In the genomic region with DNA sequence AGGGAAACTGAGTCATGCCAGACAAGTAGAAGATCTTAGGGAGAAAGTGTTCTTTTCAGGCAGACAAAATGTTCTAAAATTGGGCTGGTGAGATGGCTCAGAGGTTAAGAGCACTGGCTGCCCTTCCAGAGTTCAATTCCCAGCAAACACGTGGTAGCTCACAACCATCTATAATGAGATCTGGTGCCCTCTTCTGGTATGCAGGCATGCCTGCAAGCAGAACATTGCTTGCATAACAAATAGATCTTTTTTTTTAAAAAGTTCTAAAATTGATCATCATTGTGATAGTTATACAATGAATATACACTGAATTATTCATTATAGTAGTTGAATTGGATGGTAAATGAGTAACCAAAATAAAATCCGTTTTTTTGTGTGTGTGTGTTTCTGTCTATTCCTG, we compare ENCODE assay signal across 16 mouse cellular contexts. TPM values are rescaled to one million over a fixed set of nuclear protein-coding genes. Genes with fewer than 3 reads are reported as not detected.
DNase-seq lines count a peak whose midpoint lies in the region; ATAC-seq and TF ChIP-seq lines count a peak whose summit lies in the region.
"Had no signal": no experiment of that assay in that cellular context is flagged by ENCODE, and none has a peak within 500 bp of the region (broad histone marks: within the 10 kb centered on the region; RNA-seq: fewer than 3 reads in every experiment).

No protein-coding gene starts in this region.

- H3K9ac ChIP-seq in lung, postnatal 0 days (replicated peaks; ENCODE audit: low read depth) = no peak overlapping the region
- H3K9ac ChIP-seq: hindbrain, embryonic 12.5 days; midbrain, embryonic 13.5 days had no signal

- no peak for ATAC-seq in lung, postnatal 0 days
- ATAC-seq in frontal cortex, adult (ENCODE audit: low TSS enrichment) = no peak
- ATAC-seq: activated CD4-positive, CD25-positive, alpha-beta regulatory T cell, adult 4 months; midbrain, embryonic 13.5 days had no signal

- no peak for TF ChIP-seq EP300 in lung, postnatal 0 days (IDR thresholded peaks at IDR 0.05)

- no peaks in the 10 kb centered on the region for H3K9me3 ChIP-seq in lung, postnatal 0 days (ENCODE audit: low read length)
- H3K9me3 ChIP-seq: hindbrain, embryonic 12.5 days; midbrain, embryonic 13.5 days had no signal

- H3K4me1 ChIP-seq in kidney, adult 2 months (ENCODE audit: control insufficient read depth, insufficient read depth, low read length) = peaks cover 10% of the 10 kb centered on the region; the same call in 1 of the 2 replicates
- H3K4me1 ChIP-seq in lung, postnatal 0 days (ENCODE audit: insufficient read depth, low read depth, low read length) = no peaks in the 10 kb centered on the region
- H3K4me1 ChIP-seq: hindbrain, embryonic 12.5 days; midbrain, embryonic 13.5 days had no signal

- WGBS in kidney, adult 2 months = 41% methylated on average over 2 of the region's 2 CpGs
- WGBS in lung, postnatal 0 days = 52% methylated on average over 2 of the region's 2 CpGs

- H3K27me3 ChIP-seq in kidney, adult 2 months (replicated peaks; ENCODE audit: control insufficient read depth, insufficient read depth, low read length) = no peaks in the 10 kb centered on the region
- H3K27me3 ChIP-seq in lung, postnatal 0 days (replicated peaks; ENCODE audit: insufficient read depth, low read length) = no peaks in the 10 kb centered on the region

- TF ChIP-seq CTCF in kidney, adult 2 months (conservative IDR thresholded peaks at IDR 0.05; ENCODE audit: insufficient read depth, insufficient read length, low read depth, low read length) = peak; percentile 48
- TF ChIP-seq CTCF in lung, postnatal 0 days (IDR thresholded peaks at IDR 0.05) = peak; percentile 59

- TF ChIP-seq POLR2A in kidney, adult 2 months (IDR thresholded peaks at IDR 0.05; ENCODE audit: low read depth, low read length) = no peak

- no peak overlapping the region for H3K27ac ChIP-seq in kidney, adult 2 months (ENCODE audit: insufficient read depth, low read depth, low read length)
- no peak overlapping the region for H3K27ac ChIP-seq in lung, postnatal 0 days (ENCODE audit: low read length)
- H3K27ac ChIP-seq: hindbrain, embryonic 12.5 days; midbrain, embryonic 13.5 days had no signal

- H3K4me3 ChIP-seq in kidney, adult 2 months (ENCODE audit: insufficient read depth, low read depth, low read length) = no peak overlapping the region
- no peak overlapping the region for H3K4me3 ChIP-seq in lung, postnatal 0 days (ENCODE audit: low read depth, low read length)
- H3K4me3 ChIP-seq: hindbrain, embryonic 12.5 days; midbrain, embryonic 13.5 days had no signal

- no peaks in the 10 kb centered on the region for H3K36me3 ChIP-seq in kidney, adult 2 months (ENCODE audit: control insufficient read depth, insufficient read depth, low read length)
- H3K36me3 ChIP-seq in lung, postnatal 0 days (ENCODE audit: insufficient read depth, low read length) = no peaks in the 10 kb centered on the region
- H3K36me3 ChIP-seq: hindbrain, embryonic 12.5 days; midbrain, embryonic 13.5 days had no signal

- peak; percentile 15 for DNase-seq in kidney, adult 2 months
- no peak for DNase-seq in kidney, adult 9 months
- no peak for DNase-seq in lung, postnatal 0 days (ENCODE audit: low spot score)
- DNase-seq in lung, postnatal 14 days = no peak
- peak; percentile 67 for DNase-seq in ES-CJ7 (ENCODE audit: low read depth, low spot score)
- peak; percentile 37 for DNase-seq in induced T-regulatory cell, adult 2 months (ENCODE audit: low read depth)
- no peak for DNase-seq in cerebellum, adult 9-11 months
- DNase-seq: cerebellum, adult 18-20 months; embryo, embryonic 11 days; kidney, adult 8-10 months; lung, postnatal 10 days; thymus, postnatal 4 days had no signal

- no peak overlapping the region for H3K4me2 ChIP-seq in lung, postnatal 0 days (replicated peaks; ENCODE audit: low read depth, low read length)
- H3K4me2 ChIP-seq: hindbrain, embryonic 12.5 days; midbrain, embryonic 13.5 days had no signal

RNA-seq across cellular contexts. Expression of a gene that starts 6.5 kb away (rescaled TPM):
- 13.0 and 13.4 TPM in 2 replicates for polyA plus RNA-seq in kidney, adult 2 months (2012; rRNA removed)
- polyA plus RNA-seq in lung, postnatal 0 days (2015; fragmentation: Nextera tagmentation; extraction: Ambion mirVana) = 37.8 and 48.3 TPM in 2 replicates

Comparison
In these comparisons a context has a peak if more than half of its experiments do, and no peak if none do; other contexts are left out.
1. DNase-seq: peak in kidney, adult 2 months (single experiment), ES-CJ7 (single experiment) and induced T-regulatory cell, adult 2 months (single experiment); none in kidney, adult 9 months (single experiment), lung, postnatal 0 days (single experiment), lung, postnatal 14 days (single experiment) and cerebellum, adult 9-11 months (single experiment).